Mouse (Mus musculus) ZHBTc4 (cell line): Measurements from ENCODE around the gene Trip10.
"Not testable (repeated sequence)": the region's sequence is repeated elsewhere in the genome, so short reads cannot be mapped to it uniquely, and the experiment has no call there.

ENCODE experiments used
- DNase-seq: peaks from one replicate; pipeline ENCODE4 v3.0.0-alpha.2; 2011; ENCODE audit warnings: low read depth, low spot score

Trip10 gene

GRCm38 (mm10) chr17:57264164-57264563, 14.9 kb downstream of the Trip10 start:
- DNase-seq, result no peak

- peak; percentile 77 for DNase-seq
These were observed 16.0 kb downstream of the Trip10 start for GRCm38 (mm10) chr17:57264972-57265945.

DNA sequence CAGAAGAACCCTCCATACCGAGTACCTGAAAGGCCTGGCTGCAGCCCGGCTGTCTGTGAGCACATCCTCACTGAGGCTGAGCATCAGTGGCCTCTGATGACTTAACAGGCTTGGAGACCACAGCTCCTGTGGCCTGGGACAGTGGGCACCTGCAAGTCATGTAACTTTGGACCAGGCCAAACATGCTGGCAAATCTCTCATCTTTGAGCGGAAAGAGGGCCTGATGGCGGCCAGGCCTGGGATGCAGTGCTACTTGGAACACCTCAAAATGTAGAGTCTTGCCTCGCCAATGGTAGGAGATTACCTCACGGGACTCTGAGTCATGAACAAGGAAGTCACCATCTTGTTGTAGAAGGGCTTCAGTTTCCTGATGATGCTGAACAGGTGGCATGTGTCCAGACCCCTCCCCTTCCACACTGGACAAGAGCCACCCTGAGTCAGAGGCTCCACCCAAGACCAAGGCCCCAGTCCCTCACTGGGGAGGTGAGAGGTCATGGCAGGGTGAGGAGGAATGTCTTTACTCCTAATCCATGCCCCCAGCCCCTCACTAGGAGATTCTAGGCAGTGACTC, 18.4 kb downstream of the Trip10 start:
- no peak for DNase-seq

GRCm38 (mm10) chr17:57271301-57271700, 22.0 kb downstream of the Trip10 start:
- DNase-seq, result no peak

DNA sequence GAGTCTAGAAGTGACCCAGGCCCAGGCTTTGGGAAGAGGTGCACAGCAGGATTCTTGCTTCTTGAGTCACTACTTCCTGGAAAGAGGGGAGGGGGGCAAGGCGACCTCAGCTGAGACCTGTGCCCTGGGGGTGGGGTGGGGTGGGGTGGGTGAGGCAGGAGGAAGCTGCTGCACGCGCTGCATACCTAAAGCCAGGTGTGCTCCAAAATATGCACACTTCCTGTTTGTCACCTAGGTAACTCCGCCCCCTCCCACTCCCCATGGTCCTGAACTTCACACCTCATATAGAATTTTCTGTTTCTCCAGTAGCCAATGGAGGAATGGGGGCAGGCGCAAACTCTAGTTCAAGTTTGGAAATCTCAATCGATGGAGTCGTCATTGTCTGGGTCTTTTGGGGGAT, 24.6 kb downstream of the Trip10 start:
- DNase-seq, result peak; percentile 69

DNA sequence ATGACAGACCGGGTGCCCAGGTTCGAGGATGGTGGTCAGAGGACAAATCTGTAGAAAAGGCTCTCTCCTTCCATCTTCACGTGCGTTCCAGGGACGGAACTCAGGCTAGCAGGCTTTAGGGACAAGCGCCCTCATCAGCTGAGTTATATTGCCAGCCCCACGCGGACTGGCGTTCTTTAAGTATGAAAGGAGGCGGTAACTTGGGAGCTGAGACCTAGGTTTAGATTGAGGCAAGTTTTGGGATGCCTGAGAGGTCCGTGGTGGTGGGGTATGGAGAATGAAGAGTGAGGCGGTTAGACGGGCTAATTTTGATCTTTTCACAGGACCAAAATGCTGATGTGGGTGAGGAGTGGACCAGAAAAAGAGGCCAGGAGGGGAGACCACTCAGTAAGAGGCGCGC, 25.4 kb downstream of the Trip10 start:
- no peak for DNase-seq

DNA sequence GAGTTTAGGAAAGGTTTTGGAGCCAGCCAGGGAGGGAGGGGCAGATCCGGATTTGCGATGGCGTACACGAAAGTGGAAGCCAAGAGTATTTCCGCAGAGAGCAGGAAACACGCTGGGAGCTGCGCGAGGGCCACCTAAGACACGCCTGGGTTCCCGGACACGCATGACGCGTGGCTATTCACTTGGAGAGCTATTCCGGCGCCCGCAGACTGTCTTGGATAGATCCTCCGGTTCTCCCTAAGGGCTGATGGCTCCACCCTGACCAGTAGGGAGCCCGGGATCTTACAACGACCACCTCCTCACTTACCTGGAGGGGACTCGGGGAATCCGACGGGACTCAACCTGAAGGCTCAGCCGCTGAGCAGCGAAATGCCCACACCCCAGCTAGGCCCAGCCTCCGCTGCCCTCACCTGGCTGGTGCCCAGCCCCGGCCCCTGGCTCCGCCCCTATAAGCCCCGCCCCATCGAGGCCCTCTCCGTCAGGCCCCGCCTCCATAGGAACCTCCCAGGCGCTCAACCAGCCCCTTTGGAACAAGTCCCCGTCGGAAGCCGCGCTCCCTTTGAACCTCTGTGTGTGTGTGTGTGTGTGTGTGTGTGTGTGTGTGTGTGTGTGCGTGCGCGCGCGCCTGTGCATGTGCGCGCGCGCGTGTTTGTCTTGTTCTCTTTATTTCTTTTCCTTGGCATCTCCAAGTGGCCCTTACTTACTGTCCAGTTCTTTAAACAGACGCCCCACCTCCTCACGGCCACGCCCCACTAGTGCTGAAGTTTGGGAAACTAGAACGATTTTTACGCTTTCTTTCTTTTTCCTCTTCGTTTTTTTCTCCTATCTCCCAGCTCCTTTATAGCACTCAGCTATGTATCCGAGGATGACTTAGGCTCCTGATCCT, 26.1 kb downstream of the Trip10 start:
- DNase-seq, result peak; percentile 84

DNA sequence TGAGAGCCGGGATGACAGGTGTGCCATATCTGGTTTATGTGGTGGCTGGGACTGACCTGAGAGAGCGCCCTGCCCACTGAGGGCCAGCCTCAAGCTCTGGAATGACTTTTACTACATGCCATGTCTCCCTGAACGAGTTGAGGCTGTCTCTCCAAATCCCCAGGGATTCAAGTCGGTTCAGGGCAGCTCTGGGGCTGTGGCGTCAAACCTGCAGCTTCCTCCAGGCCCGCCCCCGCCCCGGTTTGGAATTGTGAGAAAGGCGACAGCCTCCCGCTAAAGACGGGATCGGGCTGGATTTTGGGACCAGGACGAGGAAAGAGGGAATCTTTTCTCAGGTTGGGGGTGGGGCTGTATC, 26.7 kb downstream of the Trip10 start:
- DNase-seq, result peak; percentile 36

GRCm38 (mm10) chr17:57276634-57277121, 27.4 kb downstream of the Trip10 start:
- peak; percentile 88 for DNase-seq

GRCm38 (mm10) chr17:57277598-57278261, 28.5 kb downstream of the Trip10 start:
- DNase-seq, result not testable (repeated sequence)

DNA sequence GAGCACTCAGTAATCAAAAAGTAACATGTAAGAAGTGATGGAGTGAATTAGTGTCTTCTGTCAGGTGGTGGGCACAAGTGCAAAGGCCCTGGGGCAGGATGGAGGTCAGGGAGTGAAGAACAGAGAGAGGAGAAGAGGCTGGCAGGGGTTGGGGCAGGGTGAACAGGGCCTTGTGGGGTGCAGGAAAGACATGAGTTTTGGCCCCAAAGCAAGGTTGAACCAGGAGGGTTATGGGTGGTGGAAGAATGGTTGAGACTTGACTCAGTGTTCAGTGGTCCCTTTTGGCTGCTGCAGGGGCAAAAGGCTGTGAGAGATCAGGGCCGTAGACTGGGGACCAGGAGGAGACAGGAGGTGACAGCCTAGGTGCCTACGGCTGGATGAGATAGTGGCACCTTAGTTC, 29.3 kb downstream of the Trip10 start:
- DNase-seq, result no peak

GRCm38 (mm10) chr17:57278943-57279590, 29.8 kb downstream of the Trip10 start, which contains the start of gene Vav1:
Vav1 (plus strand) TSS chr17:57279100.
- no peak for DNase-seq

DNA sequence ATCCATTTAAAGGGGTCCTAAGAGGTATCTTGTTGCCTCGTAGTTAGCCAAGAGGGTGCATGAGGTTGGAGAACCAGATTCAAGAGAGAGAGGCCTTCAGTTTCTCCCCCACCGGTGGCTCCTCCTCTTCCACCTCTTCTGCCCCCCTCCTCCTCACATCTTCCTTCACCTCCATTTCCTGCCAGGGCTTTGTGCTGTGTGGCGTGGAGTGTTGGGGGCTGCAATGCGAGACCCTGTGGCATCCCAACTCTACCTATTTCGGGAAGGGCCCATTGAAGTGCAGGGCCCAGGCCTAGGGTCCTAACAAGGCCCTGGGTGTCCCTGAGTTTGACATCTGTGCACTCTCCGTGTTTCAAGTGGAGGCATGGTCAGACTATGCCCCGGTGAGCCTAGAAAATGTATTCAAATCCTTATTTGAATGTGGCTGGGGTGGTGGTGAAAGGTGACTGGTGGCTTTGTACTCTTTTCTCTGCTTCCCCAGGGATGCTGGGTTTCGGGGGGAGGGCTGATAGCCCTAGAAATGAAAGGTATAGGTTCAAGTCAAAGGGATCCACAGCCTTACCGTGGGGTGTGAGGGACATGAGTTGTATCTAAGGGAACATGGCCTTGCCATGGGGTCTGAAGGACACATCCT, 30.5 kb downstream of the Trip10 start:
- no peak for DNase-seq

- DNase-seq, result no peak
These were observed 31.2 kb downstream of the Trip10 start for GRCm38 (mm10) chr17:57280411-57280810.

DNA sequence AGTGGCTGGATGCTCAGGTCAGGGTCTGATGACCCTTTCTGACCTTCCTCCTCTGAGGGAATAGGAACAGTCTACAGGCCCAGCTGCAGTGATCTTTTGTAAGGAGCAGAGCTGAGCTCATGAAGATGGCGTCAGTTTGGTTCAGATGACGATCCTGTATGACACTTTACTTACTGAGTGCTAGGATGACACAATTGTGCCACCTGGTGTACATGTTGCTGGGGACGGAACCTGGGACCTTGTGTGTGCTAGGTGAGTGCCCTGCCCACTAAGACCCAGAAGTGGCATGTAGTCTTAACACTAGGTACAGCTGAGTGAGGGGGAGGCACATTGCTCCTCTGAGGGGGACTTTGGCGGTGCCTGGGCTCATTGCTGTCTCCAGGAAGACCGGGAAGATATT, 34.7 kb downstream of the Trip10 start:
- DNase-seq, result no peak

DNA sequence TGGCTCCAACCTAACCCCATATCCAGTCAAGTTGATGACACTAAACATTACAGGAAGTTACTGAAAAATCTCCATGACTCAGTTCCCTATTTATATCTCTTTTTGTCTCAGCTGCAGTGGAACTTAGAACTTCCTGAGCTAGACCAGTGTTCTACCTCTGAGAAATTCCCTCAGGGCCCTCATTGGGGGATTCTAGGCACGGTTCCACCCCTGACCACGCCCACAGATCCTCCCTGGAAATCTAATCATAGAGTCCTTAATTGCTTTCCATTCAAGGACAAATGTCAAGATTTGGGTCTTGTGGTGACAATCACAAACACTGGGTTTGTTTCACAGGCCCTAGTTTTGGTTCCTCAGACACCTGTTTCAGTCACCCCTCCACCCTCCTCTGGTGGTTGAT, 35.8 kb downstream of the Trip10 start:
- no peak for DNase-seq

- DNase-seq, result no peak
These were observed 37.6 kb downstream of the Trip10 start for GRCm38 (mm10) chr17:57286718-57287355.

GRCm38 (mm10) chr17:57289252-57289651, 40.0 kb downstream of the Trip10 start:
- DNase-seq, result no peak

- DNase-seq, result no peak
These were observed 40.9 kb downstream of the Trip10 start for GRCm38 (mm10) chr17:57290001-57290670.
